Mouse (Mus musculus) kidney, postnatal 0 days (tissue): Measurements from ENCODE around the gene Lyzl6. TPM values are rescaled to one million over a fixed set of nuclear protein-coding genes. Genes with fewer than 3 reads are reported as not detected.

Experiments
- ATAC-seq: fragments of 200-750 bp; cut with Nextera tagmentation; replicated peaks from 2 replicates; pipeline ENCODE4 v1.8.0; 2017; ENCODE audit warnings: low read depth, moderate number of reproducible peaks, moderate TSS enrichment, moderate library complexity; ENCODE audit not compliant: low FRiP score
- DNase-seq: peaks from one replicate; pipeline ENCODE4 v3.0.0-alpha.2; 2016; ENCODE audit warnings: low spot score
- H3K27ac ChIP-seq: fragments of 300-500 bp; sonication (generic); 2 replicates; pipeline ENCODE4 v1.5.1; 2014; ENCODE audit warnings: mild to moderate bottlenecking
- H3K27me3 ChIP-seq: fragments of 300-500 bp; sonication (generic); 2 replicates; pipeline ENCODE4 v1.6.1; 2014; ENCODE audit warnings: low read length, mixed read lengths; ENCODE audit not compliant: insufficient read depth
- H3K36me3 ChIP-seq: fragments of 300-500 bp; sonication (generic); 2 replicates; pipeline ENCODE4 v1.6.1; 2014; ENCODE audit warnings: low read length, mixed read lengths; ENCODE audit not compliant: insufficient read depth
- H3K4me1 ChIP-seq: fragments of 300-500 bp; sonication (generic); replicated peaks from 2 replicates; pipeline ENCODE4 v1.6.1; 2014; ENCODE audit warnings: antibody characterized with exemption, low read length, mixed read lengths; ENCODE audit not compliant: insufficient read depth
- H3K4me2 ChIP-seq: fragments of 300-500 bp; sonication (generic); 2 replicates; pipeline ENCODE4 v1.6.1; 2014; ENCODE audit warnings: mild to moderate bottlenecking, low read length, moderate library complexity, mixed read lengths
- H3K4me3 ChIP-seq: fragments of 300-500 bp; sonication (generic); replicated peaks from 2 replicates; pipeline ENCODE4 v1.5.1; 2014; ENCODE audit warnings: low read depth, low read length
- H3K9ac ChIP-seq: fragments of 300-500 bp; sonication (generic); 2 replicates; pipeline ENCODE4 v1.6.1; 2014; ENCODE audit warnings: low read depth, low read length
- H3K9me3 ChIP-seq: fragments of 300-500 bp; sonication (generic); replicated peaks from 2 replicates; pipeline ENCODE4 v1.6.1; 2016; ENCODE audit warnings: low read length, inconsistent platforms, mixed read lengths
- CTCF ChIP-seq: IDR thresholded peaks from 2 replicates; pipeline ENCODE4 v1.5.1; 2016; ENCODE audit warnings: antibody characterized with exemption, low read depth, mild to moderate bottlenecking, moderate library complexity
- WGBS: fragments of 180-500 bp; shearing (Covaris S2); extraction: QIAGEN DNeasy Blood & Tissue Kit; methylation state at CpG from one replicate; pipeline ENCODE4 v1.1.7; 2014; 5-methylcytosine and 5-hydroxymethylcytosine counted together
- polyA plus RNA-seq: library from polyadenylated mRNA; unstranded; fragments of >200 nt; fragmentation: Nextera tagmentation; extraction: Ambion mirVana; gene quantifications from 2 replicates; pipeline ENCODE4 v1.2.1, GENCODE M21; 2015

Gene Lyzl6
- polyA plus RNA-seq, 1 experiment from 2014 or later = not detected

GRCm38 (mm10) chr11:103658189-103658588 is 19.5 kb upstream of the Lyzl6 start:
- 83% methylated on average over 7 of the region's 7 CpGs for WGBS
- Histone ChIP-seq H3K4me1 (no peaks in the 10 kb centered on the region), H3K4me3 (no peak overlapping the region), H3K4me2 (no peak overlapping the region), H3K9ac (no peak overlapping the region), H3K27ac (no peak overlapping the region), H3K9me3 (no peaks in the 10 kb centered on the region), H3K27me3 (peaks cover 9% of the 10 kb centered on the region), H3K36me3 (no peaks in the 10 kb centered on the region)
- TF ChIP-seq CTCF = no peak
- DNase-seq (no peak), ATAC-seq (no peak)

- peak; percentile 64 for DNase-seq
- H3K9ac ChIP-seq = no peak overlapping the region
- ATAC-seq = no peak
- H3K9me3 ChIP-seq = no peaks in the 10 kb centered on the region
- H3K4me2 ChIP-seq = no peak overlapping the region
- H3K4me3 ChIP-seq = no peak overlapping the region
- peaks cover 26% of the 10 kb centered on the region for H3K27me3 ChIP-seq
- H3K36me3 ChIP-seq = no peaks in the 10 kb centered on the region
- 4% methylated on average over 3 of the region's 3 CpGs for WGBS
- TF ChIP-seq CTCF = peak; percentile 18; the same call in 1 of the 2 replicates
- H3K4me1 ChIP-seq = no peaks in the 10 kb centered on the region
- no peak overlapping the region for H3K27ac ChIP-seq
Measured at GRCm38 (mm10) chr11:103656520-103656919, 17.8 kb upstream of the Lyzl6 start.

GRCm38 (mm10) chr11:103653359-103653965 is 14.8 kb upstream of the Lyzl6 start:
- peaks cover 7% of the 10 kb centered on the region; the same call in 1 of the 2 replicates for H3K4me1 ChIP-seq
- no peaks in the 10 kb centered on the region for H3K36me3 ChIP-seq
- ATAC-seq (no peak), DNase-seq (no peak)
- no peak overlapping the region for H3K4me2 ChIP-seq
- H3K27ac ChIP-seq = no peak overlapping the region
- WGBS = 67% methylated on average over 10 of the region's 10 CpGs
- H3K4me3 ChIP-seq = no peak overlapping the region
- no peak for TF ChIP-seq CTCF
- H3K9me3 ChIP-seq = no peaks in the 10 kb centered on the region
- H3K9ac ChIP-seq = no peak overlapping the region
- H3K27me3 ChIP-seq = peaks cover 54% of the 10 kb centered on the region

GRCm38 (mm10) chr11:103651426-103651825 is 12.7 kb upstream of the Lyzl6 start:
- Histone ChIP-seq H3K9me3 (no peaks in the 10 kb centered on the region), H3K27ac (no peak overlapping the region), H3K4me2 (no peak overlapping the region), H3K9ac (no peak overlapping the region), H3K36me3 (no peaks in the 10 kb centered on the region), H3K4me3 (no peak overlapping the region), H3K4me1 (peaks cover 7% of the 10 kb centered on the region; the same call in 1 of the 2 replicates), H3K27me3 (peaks cover 61% of the 10 kb centered on the region)
- 83% methylated on average over 6 of the region's 6 CpGs for WGBS
- ATAC-seq = no peak
- no peak for TF ChIP-seq CTCF
- DNase-seq = no peak

GRCm38 (mm10) chr11:103649983-103650493 is 11.3 kb upstream of the Lyzl6 start:
- no peak overlapping the region for H3K27ac ChIP-seq
- H3K4me3 ChIP-seq = peak overlapping the region; percentile 28
- H3K9me3 ChIP-seq = no peaks in the 10 kb centered on the region
- H3K36me3 ChIP-seq = no peaks in the 10 kb centered on the region
- peaks cover 64% of the 10 kb centered on the region for H3K27me3 ChIP-seq
- WGBS = 2% methylated on average over 37 of the region's 37 CpGs
- H3K4me2 ChIP-seq = peak overlapping the region; percentile 60
- H3K4me1 ChIP-seq = peaks cover 7% of the 10 kb centered on the region; the same call in 1 of the 2 replicates
- H3K9ac ChIP-seq = no peak overlapping the region
- no peak for TF ChIP-seq CTCF
- DNase-seq = no peak
- ATAC-seq = no peak

GRCm38 (mm10) chr11:103649301-103649982 is 10.8 kb upstream of the Lyzl6 start, which contains the start of gene Rprml:
Gene Rprml, plus strand, starts transcription at chr11:103649570.
- no peaks in the 10 kb centered on the region for H3K36me3 ChIP-seq
- no peak for DNase-seq
- ATAC-seq = 0 out of 2 replicates have a peak, but pooled peaks have one; percentile 36
- peaks cover 59% of the 10 kb centered on the region for H3K27me3 ChIP-seq
- peak within 1 kb of the TSS; percentile 60 for H3K4me2 ChIP-seq
- no peak for TF ChIP-seq CTCF
- no peak within 1 kb of the TSS for H3K27ac ChIP-seq
- no peaks in the 10 kb centered on the region for H3K9me3 ChIP-seq
- peaks cover 7% of the 10 kb centered on the region; the same call in 1 of the 2 replicates for H3K4me1 ChIP-seq
- H3K4me3 ChIP-seq = peak within 1 kb of the TSS; percentile 28
- under 1% methylated on average over 63 of the region's 71 CpGs for WGBS
- no peak within 1 kb of the TSS for H3K9ac ChIP-seq
